Mouse (Mus musculus): ENCODE measurements at regions not wholly inside any gene's neighbourhood (a gene's known extent, or its start where the extent isn't known, plus 50 kb on each side); places are given as distances from the start of the nearest gene placed in this dataset.

- DNase-seq, result no peak
Measured at GRCm38 (mm10) chr4:149844971-149845370, 70.9 kb upstream of the Slc25a33 start.

DNA sequence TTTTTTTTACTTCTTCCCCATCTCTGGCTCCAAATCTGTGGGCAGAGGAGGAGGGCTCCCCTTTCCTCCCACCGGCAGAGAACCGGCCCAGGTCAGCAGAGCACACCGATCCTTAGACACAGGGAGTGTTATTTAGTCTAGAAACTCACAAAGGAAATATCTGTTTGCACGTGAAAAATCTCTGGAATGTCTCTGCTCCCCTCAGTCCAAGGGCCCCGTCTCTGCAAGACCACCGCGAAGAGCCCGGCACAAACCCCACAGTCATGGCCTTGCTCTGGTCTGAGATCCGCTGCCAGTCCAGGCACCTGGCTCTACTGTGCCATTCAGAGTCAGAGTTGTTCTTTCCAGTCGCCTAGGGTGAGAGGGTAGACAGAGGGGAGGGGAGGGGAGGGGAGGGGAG lies 69.7 kb upstream of the Slc25a33 start:
- DNase-seq, result no peak

DNA sequence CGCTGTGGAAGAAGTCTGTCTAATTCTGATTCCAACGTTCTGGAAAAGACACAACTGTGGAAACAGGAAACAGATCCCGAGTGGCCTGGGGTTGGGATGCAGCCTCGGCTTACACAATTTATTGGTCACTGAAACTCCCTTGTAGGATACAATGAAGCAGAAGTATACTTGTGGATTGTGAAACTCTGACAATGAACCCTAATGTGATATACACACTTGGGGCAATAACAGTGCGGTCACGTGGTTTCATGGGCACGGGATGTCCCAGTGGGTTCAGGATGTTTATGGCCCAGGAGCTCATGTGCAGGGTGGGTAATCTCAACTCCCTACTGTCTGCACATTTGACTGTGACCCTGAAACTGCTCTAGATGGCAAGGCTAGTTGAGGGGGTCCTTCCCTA lies 68.8 kb upstream of the Slc25a33 start:
- DNase-seq, result no peak

DNA sequence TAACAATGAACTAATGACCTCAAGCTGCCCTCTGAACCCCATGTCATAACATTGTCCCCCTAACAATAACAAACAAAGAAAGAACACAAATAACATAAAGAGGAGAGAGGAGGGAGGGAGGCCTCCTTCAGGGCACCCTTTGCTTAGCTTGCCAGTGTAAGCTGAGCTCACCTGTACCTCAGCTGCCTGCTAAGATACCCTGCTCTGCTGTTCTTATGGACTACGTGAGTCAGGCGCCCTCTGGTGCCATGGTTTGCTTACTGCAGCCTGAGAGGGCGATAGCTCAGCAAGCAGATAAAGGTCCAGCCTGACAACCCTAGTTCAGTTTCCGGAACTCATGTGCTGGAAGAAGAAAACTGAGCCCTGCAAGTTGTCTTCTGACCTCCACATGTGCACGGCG lies 67.8 kb upstream of the Slc25a33 start:
- peak; percentile 44 for DNase-seq

GRCm38 (mm10) chr4:149840511-149841292 lies 66.6 kb upstream of the Slc25a33 start:
- peak; percentile 63 for DNase-seq

DNA sequence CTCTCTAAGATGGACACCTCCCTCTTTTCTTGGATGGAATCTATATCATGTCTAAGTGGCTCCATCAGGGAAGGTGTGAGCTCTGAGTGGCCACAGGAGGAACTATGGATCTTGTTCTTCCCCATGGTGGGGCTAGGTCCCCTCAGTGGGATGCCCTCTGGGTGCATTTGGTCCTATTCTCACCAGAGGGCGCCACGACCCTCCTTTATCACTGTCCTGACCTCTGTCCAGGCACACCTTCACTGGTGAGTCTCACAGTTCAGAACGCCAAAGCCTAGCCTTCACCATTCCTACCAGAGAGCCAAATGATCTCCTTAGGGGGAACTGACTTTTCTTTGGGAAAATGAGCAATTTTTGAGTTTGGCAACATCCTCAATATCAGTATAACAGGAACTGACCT lies 64.6 kb upstream of the Slc25a33 start:
- no peak for DNase-seq

- no peak for DNase-seq
Measured at GRCm38 (mm10) chr4:149834646-149835156, 60.6 kb upstream of the Slc25a33 start.

- no peak for DNase-seq
Measured at GRCm38 (mm10) chr4:149832446-149833101, 58.5 kb upstream of the Slc25a33 start.

GRCm38 (mm10) chr4:149830551-149831192 lies 56.6 kb upstream of the Slc25a33 start:
- DNase-seq, result no peak

DNA sequence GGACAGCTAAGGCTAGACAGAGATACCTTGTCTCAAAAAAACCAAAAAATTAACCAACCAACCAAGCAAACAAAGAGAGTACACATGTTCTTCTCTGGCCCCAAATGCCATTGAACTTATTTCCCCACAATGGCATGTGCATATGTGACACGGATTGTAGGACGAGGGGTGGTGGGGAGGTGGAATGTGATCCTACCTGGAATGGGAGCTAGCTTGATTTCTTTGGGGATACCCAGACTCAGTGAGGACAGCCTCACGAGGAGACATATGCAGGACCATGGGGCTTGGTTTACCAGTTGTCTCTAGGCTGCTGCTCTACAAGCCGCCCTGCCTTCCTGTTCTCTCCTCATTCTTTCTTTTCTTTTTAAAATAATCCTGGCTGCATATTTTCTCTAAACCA lies 55.9 kb upstream of the Slc25a33 start:
- DNase-seq, result no peak

DNA sequence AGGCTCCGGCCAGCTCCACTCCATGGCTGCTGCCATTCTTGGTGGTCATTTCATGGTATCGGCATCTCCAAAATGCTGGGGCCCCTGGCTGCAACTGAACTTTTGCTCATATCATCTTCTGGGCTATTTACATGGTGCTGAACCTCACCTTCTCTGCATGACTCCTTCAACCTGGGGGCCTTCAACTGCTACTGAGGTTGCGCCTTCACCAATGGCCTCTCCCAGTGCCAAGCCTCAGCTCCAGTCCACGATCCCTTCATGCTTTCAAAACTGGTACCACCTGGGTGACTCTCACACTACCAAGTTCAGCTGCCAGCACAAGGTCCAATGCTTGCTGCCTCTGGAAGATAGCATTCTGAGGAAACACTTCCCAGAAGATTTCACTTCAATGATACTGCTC lies 53.7 kb upstream of the Slc25a33 start:
- DNase-seq, result no peak
